Mouse (Mus musculus) cerebellum, postnatal 14 days (tissue): Measurements from ENCODE around the gene Ccdc134.

Experiments used
- DNase-seq, 2 experiments: peaks; one replicate each; pipeline ENCODE4 v3.0.0; 2021; ENCODE audit warnings: mixed read lengths in 2 of 2

Ccdc134 gene

GRCm38 (mm10) chr15:82150042-82150441 lies 22.3 kb downstream of the Ccdc134 start:
- DNase-seq = no peak

GRCm38 (mm10) chr15:82151176-82151575 lies 23.5 kb downstream of the Ccdc134 start:
- no peak for DNase-seq

GRCm38 (mm10) chr15:82152022-82152421 lies 24.3 kb downstream of the Ccdc134 start:
- DNase-seq = no peak

- DNase-seq = no peak
Observed at GRCm38 (mm10) chr15:82152435-82152834, 24.7 kb downstream of the Ccdc134 start.

- no peak for DNase-seq
Observed at GRCm38 (mm10) chr15:82156298-82156697, 28.6 kb downstream of the Ccdc134 start.

- no peak for DNase-seq
Observed at GRCm38 (mm10) chr15:82156902-82157301, 29.2 kb downstream of the Ccdc134 start.

- no peak for DNase-seq
Observed at GRCm38 (mm10) chr15:82158243-82159035, 30.7 kb downstream of the Ccdc134 start.

- no peak for DNase-seq
Observed at GRCm38 (mm10) chr15:82159471-82159870, 31.7 kb downstream of the Ccdc134 start.

- DNase-seq = no peak
Observed at GRCm38 (mm10) chr15:82160731-82161640, 33.3 kb downstream of the Ccdc134 start.

GRCm38 (mm10) chr15:82161965-82162600 lies 34.4 kb downstream of the Ccdc134 start:
- no peak for DNase-seq

GRCm38 (mm10) chr15:82163356-82164060 lies 35.8 kb downstream of the Ccdc134 start:
- DNase-seq = no peak

GRCm38 (mm10) chr15:82164061-82164399 lies 36.3 kb downstream of the Ccdc134 start:
- no peak for DNase-seq

- no peak for DNase-seq
Observed at GRCm38 (mm10) chr15:82164496-82164895, 36.8 kb downstream of the Ccdc134 start.

- DNase-seq = peak; percentile 90 to 94
Observed at GRCm38 (mm10) chr15:82165332-82166239, 37.9 kb downstream of the Ccdc134 start.

- no peak for DNase-seq
Observed at GRCm38 (mm10) chr15:82166240-82167100, 38.7 kb downstream of the Ccdc134 start.

- peak in 1 of 2 experiments; percentile 56 for DNase-seq
Observed at GRCm38 (mm10) chr15:82167201-82168168, 39.8 kb downstream of the Ccdc134 start.

GRCm38 (mm10) chr15:82169671-82170070 lies 41.9 kb downstream of the Ccdc134 start:
- no peak for DNase-seq

GRCm38 (mm10) chr15:82170437-82171377 lies 43.0 kb downstream of the Ccdc134 start:
- peak; percentile 73 to 79 for DNase-seq
